Mouse (Mus musculus): ENCODE results near the gene Trip10. TPM values are rescaled to one million over a fixed set of nuclear protein-coding genes. Genes with fewer than 3 reads are reported as not detected.
A peak's percentile ranks its signal among the peaks of the same experiment; 100 is the strongest.

The Trip10 gene
- total and polyA plus RNA-seq, 2 experiments from 2014 or later: 7.8 to 8.5 TPM

DNA sequence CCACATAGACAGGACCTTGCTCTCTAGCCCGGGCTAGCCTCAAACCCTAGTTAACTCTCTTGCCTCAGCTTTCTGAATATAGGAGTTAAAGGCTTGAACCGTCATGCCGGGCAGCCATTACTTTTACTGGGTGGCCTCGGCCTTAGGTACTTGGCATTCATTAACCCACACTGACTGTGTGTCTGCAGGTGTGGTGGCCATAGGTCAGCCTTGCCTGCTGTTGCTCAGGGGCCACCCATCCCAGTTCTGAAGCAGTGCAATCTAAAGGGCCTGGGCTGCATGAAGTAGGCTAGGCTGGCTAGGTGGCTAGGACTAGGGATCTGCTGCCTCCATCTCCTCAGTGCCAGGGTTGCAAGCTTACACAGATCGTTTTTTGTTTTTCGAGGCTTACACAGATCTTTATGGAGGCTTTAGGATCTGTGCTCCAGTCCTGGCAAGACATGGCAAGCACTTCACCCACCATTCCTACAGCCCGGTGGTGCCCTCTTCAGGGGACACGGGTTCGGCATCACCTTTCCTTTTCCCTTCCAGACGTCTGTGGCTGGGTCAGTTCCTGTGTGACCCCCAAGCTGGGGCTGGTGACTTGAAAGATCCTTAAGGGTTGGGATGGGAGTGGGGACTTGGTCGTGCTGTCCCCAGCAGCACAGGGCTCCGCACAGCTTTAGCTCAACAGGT, 14.9 kb upstream of the Trip10 start:
- Histone ChIP-seq H3K27ac (no peak overlapping the region), H3K27me3 (ENCODE audit: insufficient read depth, low read length) (no peaks in the 10 kb centered on the region), H3K36me3 (ENCODE audit: insufficient read depth, low read length) (peaks cover 14% of the 10 kb centered on the region; the same call in 1 of the 2 replicates), H3K9me3 (ENCODE audit: low read length) (no peaks in the 10 kb centered on the region), H3K4me3 (ENCODE audit: low read length) (no peak overlapping the region), H3K4me1 (ENCODE audit: insufficient read depth, low read length) (no peaks in the 10 kb centered on the region), H3K4me2 (ENCODE audit: low read depth, low read length) (no peak overlapping the region), H3K9ac (replicated peaks; ENCODE audit: low read length) (no peak overlapping the region)
- TF ChIP-seq CTCF (IDR thresholded peaks at IDR 0.05; ENCODE audit: low read depth): peak; percentile 14; the same call in 1 of the 2 replicates
- ATAC-seq (no peak), DNase-seq (ENCODE audit: low spot score) (no peak)
- 82% methylated on average over 12 of the region's 12 CpGs for WGBS

DNA sequence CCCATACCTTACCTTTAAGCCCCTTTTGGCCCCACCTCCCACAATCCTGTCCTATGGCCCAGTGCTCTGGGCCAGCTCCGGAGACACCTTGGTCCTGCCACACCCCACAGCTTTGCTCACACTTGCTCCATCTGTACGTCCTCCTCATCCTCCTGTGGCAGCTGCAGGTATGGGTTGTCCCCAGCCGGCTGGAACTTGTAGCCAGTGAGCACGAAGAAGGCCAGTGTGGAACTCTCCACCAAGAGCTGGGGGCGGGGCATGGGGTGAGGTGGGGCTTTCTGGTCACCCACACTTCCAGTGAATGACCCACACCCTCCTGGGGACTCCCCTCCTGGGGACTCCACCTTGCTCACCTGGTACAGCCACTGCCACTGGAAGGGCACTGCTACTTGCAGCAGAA, 13.5 kb upstream of the Trip10 start:
- Histone ChIP-seq H3K4me2 (ENCODE audit: low read depth, low read length) (no peak overlapping the region), H3K27me3 (ENCODE audit: insufficient read depth, low read length) (no peaks in the 10 kb centered on the region), H3K36me3 (ENCODE audit: insufficient read depth, low read length) (peaks cover 14% of the 10 kb centered on the region; the same call in 1 of the 2 replicates), H3K9ac (replicated peaks; ENCODE audit: low read length) (no peak overlapping the region), H3K27ac (no peak overlapping the region), H3K4me3 (ENCODE audit: low read length) (no peak overlapping the region), H3K4me1 (ENCODE audit: insufficient read depth, low read length) (no peaks in the 10 kb centered on the region), H3K9me3 (ENCODE audit: low read length) (no peaks in the 10 kb centered on the region)
- ATAC-seq (no peak), DNase-seq (ENCODE audit: low spot score) (no peak)
- no peak for TF ChIP-seq CTCF (IDR thresholded peaks at IDR 0.05; ENCODE audit: low read depth)
- WGBS: 91% methylated on average over 5 of the region's 5 CpGs

DNA sequence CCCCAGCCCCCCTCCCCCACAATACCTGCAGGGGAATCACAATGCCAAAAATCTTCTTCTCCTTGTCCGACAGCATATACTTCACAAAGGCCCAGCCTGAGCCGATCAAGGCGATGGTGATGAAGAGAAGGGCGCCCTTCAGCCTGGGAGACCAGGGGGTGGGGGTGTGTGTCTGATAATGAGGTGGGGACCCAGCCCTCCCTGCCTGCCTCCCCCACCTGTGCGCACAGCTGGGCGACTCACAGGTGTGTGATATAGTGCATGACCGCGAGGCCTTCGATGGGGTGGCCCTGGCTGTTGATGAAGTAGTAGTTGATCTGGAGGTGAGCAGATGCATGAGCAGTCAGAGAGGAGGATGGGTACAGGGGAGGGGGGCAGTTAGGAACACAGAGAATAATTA, 12.1 kb upstream of the Trip10 start:
- no peak overlapping the region for H3K9ac ChIP-seq (replicated peaks; ENCODE audit: low read length)
- no peaks in the 10 kb centered on the region for H3K27me3 ChIP-seq (ENCODE audit: insufficient read depth, low read length)
- no peaks in the 10 kb centered on the region for H3K4me1 ChIP-seq (ENCODE audit: insufficient read depth, low read length)
- H3K4me2 ChIP-seq (ENCODE audit: low read depth, low read length): no peak overlapping the region
- ATAC-seq: 0 out of 2 replicates have a peak, but pooled peaks have one; percentile 25
- H3K27ac ChIP-seq: no peak overlapping the region
- H3K36me3 ChIP-seq (ENCODE audit: insufficient read depth, low read length): peaks cover 20% of the 10 kb centered on the region; the same call in 1 of the 2 replicates
- no peaks in the 10 kb centered on the region for H3K9me3 ChIP-seq (ENCODE audit: low read length)
- no peak overlapping the region for H3K4me3 ChIP-seq (ENCODE audit: low read length)
- WGBS: 87% methylated on average over 9 of the region's 9 CpGs
- TF ChIP-seq CTCF (IDR thresholded peaks at IDR 0.05; ENCODE audit: low read depth): no peak
- no peak for DNase-seq (ENCODE audit: low spot score)

DNA sequence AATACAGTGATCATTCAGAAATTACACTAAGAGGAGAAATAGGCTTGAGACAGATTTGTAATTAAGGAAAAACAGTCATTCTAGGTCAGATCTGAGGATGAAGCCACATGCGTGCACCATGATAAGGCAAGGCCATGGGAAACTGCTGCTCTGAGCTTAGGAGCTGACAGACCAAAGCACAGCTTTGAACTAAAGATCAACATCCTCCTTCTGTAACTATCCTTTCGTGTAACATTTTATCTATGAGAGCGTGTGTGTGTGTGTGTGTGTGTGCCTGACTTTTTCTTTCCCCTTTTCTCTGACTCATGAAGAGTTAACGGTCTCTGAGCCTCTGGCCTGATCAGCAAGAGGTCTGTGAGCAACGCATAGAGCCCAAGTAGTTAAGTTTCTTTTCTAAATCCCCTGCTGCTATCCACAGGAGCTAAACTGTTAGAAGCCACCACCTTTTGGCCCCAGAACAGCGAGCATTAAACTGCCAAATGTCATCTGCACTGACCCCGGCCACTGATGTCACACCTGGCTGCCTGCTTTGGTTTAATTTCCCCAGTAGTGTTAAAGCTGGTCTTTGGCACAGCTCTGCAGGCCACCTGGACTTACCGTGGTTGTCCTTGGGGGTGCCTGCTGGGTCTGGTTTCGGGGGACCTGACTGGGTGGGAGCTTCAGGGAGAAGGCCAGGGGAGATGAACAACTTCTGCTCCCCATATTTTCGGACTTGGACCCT, 5.4 kb upstream of the Trip10 start:
- no peaks in the 10 kb centered on the region for H3K9me3 ChIP-seq (ENCODE audit: low read length)

DNA sequence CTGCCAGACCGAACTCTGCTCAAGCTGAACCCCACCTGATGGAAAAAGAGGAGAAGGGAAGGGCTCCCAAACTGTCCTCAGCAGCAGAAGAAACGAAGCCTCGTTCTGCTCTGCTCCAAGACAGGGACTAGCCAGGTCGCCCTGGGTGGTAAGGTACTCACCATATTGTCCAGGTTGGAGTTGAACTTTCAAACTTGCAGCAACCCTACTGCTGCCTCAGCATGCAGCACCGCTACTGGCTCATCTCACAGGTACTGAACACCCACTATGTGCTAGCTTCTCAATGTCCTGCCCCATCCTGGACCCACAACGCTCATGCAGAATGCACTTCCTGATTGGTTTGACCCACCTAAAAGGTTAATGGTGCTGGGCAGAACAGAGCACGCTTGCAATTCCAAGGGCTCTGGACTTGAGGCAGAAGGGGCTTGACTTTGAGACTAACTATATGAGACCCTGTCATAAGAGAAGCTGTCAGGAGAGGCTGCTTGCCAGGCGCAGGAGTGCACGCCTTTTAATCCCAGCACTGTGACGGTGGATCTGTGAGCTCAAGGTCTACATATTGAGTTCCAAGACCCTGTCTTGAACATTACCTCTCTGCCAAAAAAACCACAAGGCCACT, 3.8 kb upstream of the Trip10 start:
- Histone ChIP-seq H3K4me3 (ENCODE audit: low read length) (no peak overlapping the region), H3K27ac (no peak overlapping the region), H3K4me1 (ENCODE audit: insufficient read depth, low read length) (peaks cover 15% of the 10 kb centered on the region), H3K36me3 (ENCODE audit: insufficient read depth, low read length) (peaks cover 5% of the 10 kb centered on the region; the same call in 1 of the 2 replicates), H3K9ac (replicated peaks; ENCODE audit: low read length) (no peak overlapping the region), H3K9me3 (ENCODE audit: low read length) (no peaks in the 10 kb centered on the region), H3K4me2 (ENCODE audit: low read depth, low read length) (no peak overlapping the region), H3K27me3 (ENCODE audit: insufficient read depth, low read length) (no peaks in the 10 kb centered on the region)
- no peak for ATAC-seq
- TF ChIP-seq CTCF (IDR thresholded peaks at IDR 0.05; ENCODE audit: low read depth): no peak
- WGBS: 92% methylated on average over 10 of the region's 10 CpGs
- DNase-seq (ENCODE audit: low spot score): no peak

More for the DNA sequence above, 5.4 kb upstream of the Trip10 start:
- no peak for TF ChIP-seq CTCF (IDR thresholded peaks at IDR 0.05; ENCODE audit: low read depth)
- H3K27ac ChIP-seq: no peak overlapping the region
- H3K27me3 ChIP-seq (ENCODE audit: insufficient read depth, low read length): no peaks in the 10 kb centered on the region
- H3K4me1 ChIP-seq (ENCODE audit: insufficient read depth, low read length): peaks cover 5% of the 10 kb centered on the region
- ATAC-seq (no peak), DNase-seq (ENCODE audit: low spot score) (no peak)
- peaks cover 5% of the 10 kb centered on the region; the same call in 1 of the 2 replicates for H3K36me3 ChIP-seq (ENCODE audit: insufficient read depth, low read length)
- H3K4me3 ChIP-seq (ENCODE audit: low read length): no peak overlapping the region
- no peak overlapping the region for H3K9ac ChIP-seq (replicated peaks; ENCODE audit: low read length)
- H3K4me2 ChIP-seq (ENCODE audit: low read depth, low read length): no peak overlapping the region
- 78% methylated on average over 10 of the region's 10 CpGs for WGBS

DNA sequence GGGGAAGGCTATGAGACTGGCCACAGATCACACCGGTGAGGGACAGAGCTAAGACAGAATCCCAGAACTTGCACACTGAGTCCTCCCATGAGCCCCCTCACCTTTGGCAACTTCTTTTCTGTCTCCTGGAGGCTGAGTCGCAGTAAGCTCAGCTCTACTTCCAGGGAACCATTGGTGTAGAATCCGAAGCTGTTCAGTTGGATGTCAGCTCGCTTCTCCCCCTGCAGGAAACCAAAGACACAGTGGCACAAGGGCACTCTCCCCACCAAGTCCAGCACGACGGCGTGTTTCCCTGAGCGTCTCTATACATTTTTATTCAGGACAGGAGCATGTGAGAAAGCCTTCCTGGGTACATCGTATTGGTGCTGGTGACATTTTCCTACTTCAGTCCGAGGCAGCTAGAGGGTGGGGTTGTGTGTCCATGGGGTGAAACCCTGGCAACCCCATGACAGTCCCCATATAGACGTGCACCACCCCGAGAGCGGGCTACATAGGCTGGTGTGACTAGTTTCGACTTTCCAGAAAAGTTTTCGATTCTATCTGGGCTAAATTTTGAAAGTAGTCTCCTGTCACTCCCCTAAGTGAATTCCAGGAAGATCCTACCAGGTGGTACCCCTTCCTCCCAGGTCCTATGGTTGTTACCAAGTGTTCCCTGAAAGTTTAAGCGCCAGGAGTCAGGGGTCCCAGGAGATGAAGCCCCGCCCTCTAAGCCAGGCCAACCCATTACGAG, 2.4 kb upstream of the Trip10 start:
- 0 out of 2 replicates have a peak, but pooled peaks cover 1% of the 10 kb centered on the region for H3K36me3 ChIP-seq (ENCODE audit: insufficient read depth, low read length)
- WGBS: 4% methylated on average over 18 of the region's 18 CpGs
- H3K9me3 ChIP-seq (ENCODE audit: low read length): no peaks in the 10 kb centered on the region
- peak overlapping the region; percentile 68 for H3K4me2 ChIP-seq (ENCODE audit: low read depth, low read length)
- H3K27me3 ChIP-seq (ENCODE audit: insufficient read depth, low read length): no peaks in the 10 kb centered on the region
- peaks cover 16% of the 10 kb centered on the region for H3K4me1 ChIP-seq (ENCODE audit: insufficient read depth, low read length)
- peak; percentile 53 for TF ChIP-seq CTCF (IDR thresholded peaks at IDR 0.05; ENCODE audit: low read depth)
- DNase-seq (ENCODE audit: low spot score) (peak; percentile 26), ATAC-seq (no peak)
- peak overlapping the region; percentile 99 for H3K27ac ChIP-seq
- H3K4me3 ChIP-seq (ENCODE audit: low read length): peak overlapping the region; percentile 76
- H3K9ac ChIP-seq (replicated peaks; ENCODE audit: low read length): peak overlapping the region; percentile 81
